Mouse (Mus musculus): Measurements from ENCODE around the gene Mrps34.

Mrps34 gene

DNA sequence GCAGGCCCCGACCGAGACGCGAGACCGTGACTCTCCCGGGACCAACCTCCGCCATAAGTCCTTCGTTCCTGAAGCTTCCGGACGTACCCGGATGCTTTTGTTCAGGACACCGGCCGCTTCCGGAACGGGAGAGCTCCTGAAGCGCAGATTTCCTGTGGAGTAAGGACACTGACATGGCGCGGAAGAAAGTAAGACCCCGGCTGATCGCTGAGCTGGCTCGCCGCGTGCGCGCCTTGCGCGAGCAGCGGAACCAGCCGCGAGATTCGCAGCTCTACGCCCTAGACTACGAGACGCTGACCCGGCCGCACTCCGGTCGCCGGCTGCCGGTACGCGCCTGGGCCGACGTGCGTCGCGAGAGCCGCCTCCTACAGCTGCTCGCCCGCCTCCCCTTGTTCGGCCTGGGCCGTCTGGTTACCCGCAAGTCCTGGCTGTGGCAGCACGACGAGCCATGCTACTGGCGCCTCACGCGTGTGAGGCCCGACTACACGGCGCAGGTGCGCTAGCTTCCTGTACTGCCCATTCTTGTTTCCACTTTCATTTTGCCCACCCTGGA is at the start of gene Mrps34, which contains the start of gene Eme2:
Gene Mrps34 (plus strand): TSS at position 122 of the 553 bp plus-strand sequence.
Gene Eme2 (minus strand): TSS at position 93 of the 553 bp plus-strand sequence.
- peak; percentile 67 to 75 for DNase-seq (ENCODE audit: low spot score in 2 of 2)

DNA sequence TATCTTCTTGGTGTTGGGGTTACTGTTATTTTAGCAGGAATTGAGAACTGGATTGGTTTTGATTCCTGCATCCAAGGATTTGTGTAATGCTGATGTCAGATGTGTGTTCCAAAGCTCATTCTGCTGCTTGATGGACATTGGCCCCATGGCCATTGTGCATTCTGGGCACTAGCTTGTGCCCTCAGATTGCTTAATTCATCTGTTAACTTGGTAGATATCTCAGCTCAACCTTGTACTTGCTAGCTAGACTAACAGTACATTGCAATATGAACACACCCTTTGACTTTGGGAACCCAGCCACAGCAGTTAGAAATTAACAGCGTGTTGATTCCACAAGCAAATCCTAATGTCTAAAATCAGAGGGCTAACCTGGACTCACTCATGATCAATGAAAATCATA is 47.5 kb upstream of the Mrps34 start:
- no peak for DNase-seq (ENCODE audit: low spot score in 2 of 2)

DNA sequence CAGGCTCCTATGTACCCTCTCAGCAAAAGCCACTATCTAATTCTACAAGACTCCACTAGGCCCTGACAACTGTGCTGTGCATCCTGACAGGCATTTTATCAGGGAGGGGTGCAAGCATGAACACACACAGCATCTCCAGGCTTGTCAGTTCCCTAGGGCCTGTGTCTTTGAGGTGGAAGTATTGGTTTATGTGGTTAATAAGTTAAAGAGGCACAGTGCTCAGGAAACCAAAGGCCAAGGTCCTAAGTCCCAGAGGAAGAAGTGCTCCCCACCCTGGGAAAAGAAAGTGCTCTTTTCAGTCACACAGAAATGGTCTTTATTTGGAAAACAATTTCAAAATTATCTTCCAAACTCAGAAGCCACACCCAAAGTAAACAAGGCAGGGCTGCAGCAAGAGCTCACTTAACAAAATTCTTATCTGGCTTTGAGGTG is 46.3 kb upstream of the Mrps34 start:
- peak; percentile 29 to 48 for DNase-seq (ENCODE audit: low spot score in 2 of 2)

DNA sequence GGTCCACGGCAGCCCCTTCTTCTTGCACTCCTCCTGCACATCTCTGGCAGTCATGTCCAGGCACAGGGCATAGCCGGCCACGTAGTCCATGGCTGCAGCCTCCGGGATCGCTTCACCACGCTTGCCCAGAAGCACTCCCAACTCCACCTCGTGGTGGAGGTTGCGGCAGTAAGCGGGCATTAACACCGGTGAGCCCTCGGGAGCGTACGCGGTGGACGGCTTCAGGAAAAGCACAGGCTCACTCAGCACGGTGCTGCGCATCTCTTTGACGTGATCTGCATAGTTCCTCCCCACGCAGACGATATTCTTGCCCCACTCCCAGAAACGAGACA is 45.2 kb upstream of the Mrps34 start:
- DNase-seq (ENCODE audit: low spot score in 2 of 2): no peak

DNA sequence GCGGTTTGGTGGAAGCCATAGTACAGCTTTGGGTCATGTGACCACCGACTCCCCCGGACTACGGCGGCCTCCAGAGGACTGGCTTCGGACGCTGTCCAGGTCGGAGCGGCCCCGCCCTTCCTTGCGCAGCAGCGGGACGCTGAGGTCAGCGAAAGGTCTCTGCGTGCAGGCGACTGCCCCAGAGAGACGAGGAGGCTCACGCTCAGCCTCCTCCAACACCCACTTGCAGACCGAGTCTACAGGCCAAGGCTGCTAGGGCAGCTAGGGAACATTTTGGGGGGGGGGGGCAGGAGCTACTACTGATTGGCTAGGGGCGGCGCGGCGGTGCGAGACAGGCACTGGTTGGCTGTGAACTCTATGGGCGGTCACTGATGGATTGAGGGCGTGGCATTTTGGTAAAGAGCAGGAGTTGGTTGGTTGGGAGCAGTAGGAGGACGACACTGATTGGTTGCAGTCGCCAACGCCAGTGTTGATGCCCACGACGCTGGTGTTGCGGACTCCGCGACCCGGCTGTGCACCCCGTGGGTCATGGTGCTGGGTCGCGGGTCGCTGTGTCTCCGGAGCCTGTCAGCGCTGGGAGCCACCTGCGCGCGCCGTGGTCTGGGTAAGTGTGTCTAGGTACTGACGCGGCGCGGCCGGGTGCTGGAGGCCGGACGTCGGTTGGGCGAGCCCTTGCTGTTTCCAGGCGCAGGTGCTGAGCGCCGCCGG is 44.7 kb upstream of the Mrps34 start, which contains the start of gene Fahd1:
Gene Fahd1 (minus strand): TSS at position 300 of the 708 bp plus-strand sequence.
- DNase-seq (ENCODE audit: low spot score in 2 of 2): peak; percentile 96 to 98

DNA sequence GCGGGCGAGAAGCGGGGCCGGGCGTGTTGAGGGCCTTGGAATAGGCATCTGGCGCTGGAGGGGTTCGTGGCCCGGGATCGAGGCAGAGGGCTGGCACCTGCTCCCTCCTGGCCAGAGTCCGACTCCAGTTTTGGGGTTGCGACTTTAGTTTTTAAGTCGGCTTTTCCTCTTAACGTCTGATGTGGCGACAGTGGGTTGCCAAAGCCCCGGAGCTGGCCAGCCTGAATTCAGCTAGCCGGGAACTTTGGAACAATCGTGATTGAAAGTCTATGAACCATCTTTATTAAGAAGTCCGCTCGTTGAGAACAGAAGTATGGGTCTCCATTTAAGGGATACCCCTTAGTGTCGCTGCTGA is 44.2 kb upstream of the Mrps34 start:
- DNase-seq (ENCODE audit: low spot score in 2 of 2): no peak

DNA sequence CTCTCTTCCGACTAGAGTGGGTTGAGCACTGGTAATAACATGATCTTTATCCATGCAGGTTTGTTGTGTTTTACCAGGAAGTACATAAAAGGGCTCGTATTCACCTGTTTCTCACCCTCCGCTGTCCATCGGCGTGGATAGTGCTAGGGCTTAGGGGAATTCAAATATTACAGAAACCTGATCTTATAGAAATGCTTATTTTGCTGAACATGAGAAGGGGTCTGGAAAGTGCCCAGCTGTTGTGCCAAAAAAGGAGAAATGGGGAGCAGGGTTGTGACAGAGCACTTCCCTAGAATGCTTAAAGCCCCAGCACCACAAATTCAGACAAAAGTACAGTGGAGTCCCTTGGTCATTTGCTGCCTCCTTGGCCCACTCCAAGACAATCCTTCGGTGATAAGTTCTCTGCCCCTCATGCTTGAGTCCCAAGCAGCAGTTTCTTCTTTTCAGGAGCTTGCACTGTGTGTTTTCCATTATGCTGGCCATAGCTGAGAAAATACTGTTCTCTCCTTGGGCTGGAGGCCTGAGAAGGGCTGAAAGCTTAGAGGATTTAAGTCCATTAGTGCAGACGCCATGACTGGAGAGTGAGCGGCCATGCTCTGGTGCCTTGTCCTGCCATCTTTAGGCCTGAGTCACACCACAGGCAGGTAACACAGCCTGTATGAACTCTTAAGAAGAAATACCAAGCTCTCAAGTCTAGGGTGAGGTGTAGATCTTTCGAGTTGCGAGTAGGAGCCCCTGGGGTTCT is 43.4 kb upstream of the Mrps34 start:
- no peak for DNase-seq (ENCODE audit: low spot score in 2 of 2)

DNA sequence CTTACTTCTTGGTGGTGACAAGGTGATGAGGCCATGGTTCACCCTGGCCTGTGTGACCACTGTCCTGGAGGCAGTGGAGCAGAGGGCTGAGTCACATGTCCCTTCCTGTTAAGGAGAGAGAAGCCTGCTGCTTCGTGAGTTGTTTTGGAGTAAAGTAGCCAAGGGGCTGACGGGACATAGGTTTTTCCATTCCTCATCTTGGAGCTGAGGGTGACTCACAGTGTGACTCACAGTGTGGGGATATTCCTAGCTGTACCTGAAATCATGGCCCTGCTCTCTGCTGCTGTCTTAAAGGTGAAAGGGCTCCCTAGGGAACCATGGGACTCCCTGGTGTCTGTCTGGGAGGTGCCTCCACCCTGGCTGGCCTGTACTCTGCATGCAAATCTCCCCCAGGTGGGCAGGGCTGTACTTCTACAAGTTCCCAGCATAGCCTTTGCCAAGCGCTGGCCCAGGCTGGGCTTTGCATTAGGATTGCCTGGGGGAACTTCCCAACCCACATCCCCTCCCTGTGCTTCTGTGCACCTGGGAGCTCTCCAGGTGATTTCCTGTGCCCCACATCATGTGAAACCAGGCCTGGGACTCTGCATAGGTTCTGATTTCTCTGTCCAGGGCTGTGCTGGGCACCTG is 39.0 kb upstream of the Mrps34 start:
- no peak for DNase-seq (ENCODE audit: low spot score in 2 of 2)

DNA sequence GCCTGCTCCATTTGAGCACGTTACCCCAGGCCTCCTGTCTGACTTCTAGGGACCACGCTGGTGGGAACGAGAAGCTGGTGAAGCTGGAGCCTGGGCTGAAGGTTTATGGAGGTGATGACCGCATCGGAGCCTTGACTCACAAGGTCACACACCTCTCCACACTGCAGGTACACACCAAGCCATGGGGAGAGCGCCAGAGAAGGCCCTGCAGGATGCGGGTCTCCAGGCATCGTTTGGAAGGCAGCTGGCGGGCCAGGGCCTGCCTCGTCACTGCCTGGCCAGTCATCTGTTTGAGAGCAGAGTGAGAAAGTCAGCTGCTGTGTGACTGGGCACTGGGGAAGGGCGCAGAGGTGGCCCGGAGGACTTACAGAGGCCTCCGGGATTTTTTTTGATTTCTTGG is 38.3 kb upstream of the Mrps34 start:
- DNase-seq (ENCODE audit: low spot score in 2 of 2): no peak

DNA sequence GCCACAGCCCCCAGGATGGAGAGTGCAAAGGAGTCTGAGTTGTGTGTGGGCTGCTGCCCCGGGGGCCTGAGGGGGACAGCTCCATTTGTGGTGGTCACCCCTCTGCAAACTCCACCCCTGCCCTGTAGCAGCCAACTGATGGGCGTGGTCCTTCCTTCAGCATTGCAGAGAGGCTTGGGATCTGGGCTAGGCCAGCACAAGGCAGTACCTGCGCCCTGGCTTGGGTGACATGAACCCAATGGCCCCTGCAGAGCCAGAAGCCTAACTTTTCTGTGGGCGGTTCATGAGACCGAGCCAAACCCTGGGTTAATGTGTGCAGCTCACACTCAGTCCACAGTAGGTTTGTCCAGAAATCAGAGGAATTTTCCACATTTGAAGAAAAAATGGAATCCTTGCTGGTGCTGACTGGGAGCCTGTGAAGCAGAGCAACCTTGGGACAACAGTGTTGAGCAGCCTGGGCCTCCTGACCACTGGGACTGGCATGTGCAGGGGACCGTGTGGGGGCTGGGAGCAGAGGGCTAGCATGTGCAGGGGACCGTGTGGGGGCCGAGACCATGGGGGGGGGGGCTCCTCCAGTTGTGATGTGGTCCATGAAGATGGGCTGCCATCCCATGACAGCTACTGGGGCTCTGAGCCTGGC is 37.0 kb upstream of the Mrps34 start:
- DNase-seq (ENCODE audit: low spot score in 2 of 2): peak in 1 of 2 experiments; percentile 54

DNA sequence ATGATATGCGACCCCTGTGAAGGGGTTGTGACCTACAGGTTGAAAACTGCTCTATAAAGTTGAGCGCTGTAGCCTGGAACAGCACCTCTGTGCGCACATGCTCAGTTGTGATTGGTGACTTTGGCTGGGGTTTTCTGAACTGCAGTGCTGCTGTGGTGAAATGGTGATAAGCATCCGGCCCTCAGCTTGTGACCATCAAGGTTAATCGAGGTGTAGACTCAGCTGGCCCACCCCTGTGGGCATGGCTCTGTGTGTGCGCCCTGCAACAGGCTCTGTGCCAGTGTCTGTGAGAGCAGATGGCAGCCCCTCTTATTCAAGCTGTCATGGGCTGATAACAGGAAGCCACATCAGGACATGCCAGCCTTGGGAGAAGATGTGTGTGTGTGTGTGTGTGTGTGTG is 35.9 kb upstream of the Mrps34 start:
- DNase-seq (ENCODE audit: low spot score in 2 of 2): peak; percentile 72 to 84

DNA sequence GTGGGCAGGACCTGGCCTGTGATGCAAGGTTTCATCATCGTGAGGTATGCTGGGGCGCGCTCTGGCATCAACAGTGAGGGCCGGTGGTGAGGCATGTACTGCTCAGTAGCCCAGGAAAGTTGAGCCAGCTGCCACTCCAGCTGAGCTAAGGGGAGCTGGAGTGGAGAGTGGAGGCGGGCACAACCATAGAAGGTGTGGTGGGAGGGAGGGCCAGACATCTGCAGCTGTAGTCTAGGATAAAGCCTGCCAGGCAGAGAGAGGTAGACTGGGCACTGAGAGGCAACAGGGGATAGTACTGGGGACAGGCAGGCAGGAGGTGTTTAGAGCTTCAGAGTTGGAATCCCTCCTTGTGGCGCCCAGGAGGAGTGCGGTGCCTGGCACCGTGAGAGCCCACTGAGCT is 34.8 kb upstream of the Mrps34 start:
- peak; percentile 51 to 64 for DNase-seq (ENCODE audit: low spot score in 2 of 2)

DNA sequence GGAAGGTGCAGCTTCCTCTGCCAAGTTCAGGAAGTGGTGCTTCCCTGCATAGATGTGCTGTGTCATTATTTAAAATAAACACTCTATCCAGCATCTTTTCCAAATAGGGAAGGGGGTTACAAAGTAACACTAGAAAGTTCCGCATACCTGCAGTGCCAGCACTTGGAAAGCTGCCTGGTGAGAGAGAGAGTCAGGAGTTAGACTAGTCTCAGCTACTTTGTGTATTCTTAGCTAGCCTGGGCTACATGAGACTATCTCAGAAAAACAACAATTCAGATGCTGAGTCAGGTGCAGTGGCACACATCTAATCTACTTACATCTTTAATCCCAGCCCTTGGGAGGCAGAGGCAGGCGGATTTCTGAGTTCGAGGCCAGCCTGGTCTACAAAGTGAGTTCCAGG is 33.1 kb upstream of the Mrps34 start:
- no peak for DNase-seq (ENCODE audit: low spot score in 2 of 2)

DNA sequence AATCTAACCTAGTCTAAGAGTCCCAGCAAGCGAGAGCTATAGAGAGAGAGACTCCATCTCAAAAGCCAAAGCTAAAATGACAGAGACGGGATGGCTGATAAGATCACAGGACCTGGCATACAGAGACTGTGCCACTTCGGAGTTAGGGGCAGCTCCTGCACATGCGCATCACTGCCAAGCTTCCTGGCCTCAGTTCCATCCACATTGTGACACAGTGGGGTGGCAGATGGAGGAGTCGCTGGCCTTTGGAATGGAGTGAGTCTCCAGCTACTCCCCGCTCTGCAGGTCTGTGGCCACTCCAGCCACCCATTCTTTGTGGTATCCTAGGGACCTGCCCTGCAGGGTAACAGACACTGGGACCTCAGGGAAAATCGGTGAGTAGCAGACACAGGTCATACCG is 29.1 kb upstream of the Mrps34 start, which contains the start of gene Igfals:
Gene Igfals (plus strand): TSS at position 222 of the 400 bp plus-strand sequence.
- no peak for DNase-seq (ENCODE audit: low spot score in 2 of 2)

DNA sequence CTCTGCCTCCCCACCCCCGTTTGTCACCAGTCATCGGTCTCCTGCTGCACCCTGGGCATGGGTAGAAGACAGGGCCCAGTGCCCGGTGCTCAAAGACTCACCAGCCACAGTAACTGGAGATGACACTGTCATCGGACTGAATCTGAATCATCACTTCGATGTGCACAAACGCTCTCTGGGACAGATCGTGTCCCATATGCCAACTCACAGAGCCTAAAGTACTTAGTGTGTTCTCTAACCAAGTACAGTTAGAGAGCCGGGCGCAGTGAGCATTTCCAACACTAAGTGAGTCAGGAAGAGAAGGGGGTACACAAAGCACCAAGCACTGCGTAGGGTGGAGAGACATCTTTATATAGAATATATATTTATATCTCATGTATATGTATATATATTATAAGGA is 27.0 kb upstream of the Mrps34 start:
- no peak for DNase-seq (ENCODE audit: low spot score in 2 of 2)

DNA sequence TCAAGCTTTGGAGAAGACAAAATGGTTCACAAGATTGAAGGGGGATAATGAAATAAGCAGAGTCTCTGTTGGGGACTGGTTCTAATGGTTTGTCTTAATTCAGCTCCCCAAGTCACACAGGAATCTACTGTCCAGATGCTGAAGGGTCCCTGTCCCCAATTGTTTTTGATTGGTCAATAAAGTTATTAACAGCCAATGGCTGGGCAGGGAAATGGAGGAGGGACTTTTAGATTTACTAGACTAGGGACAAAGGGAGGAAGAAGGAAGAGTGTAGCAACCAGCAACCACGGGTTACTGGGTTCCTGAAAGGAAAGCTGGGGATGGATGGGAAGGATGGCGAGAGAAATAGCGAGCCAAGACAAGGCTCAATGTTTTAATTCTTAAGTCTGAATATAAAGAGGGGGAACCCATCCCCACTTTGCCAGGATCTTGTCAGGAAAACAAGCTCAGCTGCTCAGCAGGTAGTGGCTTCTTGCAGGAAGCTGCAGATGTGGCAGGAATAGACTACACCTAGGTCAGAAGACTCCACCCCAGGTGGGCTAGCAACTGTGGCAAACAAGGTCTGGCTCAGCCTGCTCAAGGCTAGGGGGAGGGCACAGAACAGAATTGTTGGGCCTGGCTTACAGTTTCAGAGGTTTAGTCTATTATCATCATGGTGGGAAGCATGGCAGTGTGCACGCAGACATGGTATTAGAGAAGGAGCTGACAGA is 21.1 kb upstream of the Mrps34 start:
- no peak for DNase-seq (ENCODE audit: low spot score in 2 of 2)

DNA sequence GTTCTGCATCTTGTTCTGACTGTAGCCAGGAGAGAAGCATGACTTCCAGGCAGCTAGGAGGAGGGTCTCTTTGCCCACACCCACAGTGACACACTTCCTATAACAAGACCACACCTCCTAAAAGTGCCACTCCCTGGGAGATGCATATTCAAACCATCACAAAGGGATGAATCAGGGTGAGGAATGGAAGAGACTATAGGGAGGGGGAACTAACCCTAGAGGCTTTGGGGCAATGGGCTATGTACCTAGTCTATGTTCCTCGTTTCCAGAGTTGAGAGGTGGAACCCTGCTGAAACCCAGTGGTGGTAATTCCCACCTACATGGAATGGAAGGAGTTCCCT is 20.5 kb upstream of the Mrps34 start:
- no peak for DNase-seq (ENCODE audit: low spot score in 2 of 2)

DNA sequence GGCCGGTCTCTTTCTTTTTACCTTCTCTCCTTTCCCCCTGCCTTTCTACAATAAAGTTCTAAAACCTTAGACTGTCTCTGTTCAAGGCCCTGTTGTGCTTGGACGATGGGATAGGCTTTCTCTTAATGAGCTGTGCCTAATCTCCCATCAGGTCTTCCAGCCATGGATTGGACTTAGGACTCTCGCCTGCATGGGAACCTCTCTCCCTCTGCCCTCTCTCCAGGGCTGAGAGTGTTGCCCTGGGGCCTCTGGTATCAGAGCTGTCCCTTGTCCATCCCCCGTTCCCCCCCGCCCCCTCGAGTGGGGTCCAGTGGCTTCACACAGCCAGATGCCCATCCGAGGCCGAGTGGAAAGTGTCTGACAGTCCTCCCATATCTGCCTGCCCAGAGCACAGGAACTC is 19.9 kb upstream of the Mrps34 start:
- DNase-seq (ENCODE audit: low spot score in 2 of 2): no peak

DNA sequence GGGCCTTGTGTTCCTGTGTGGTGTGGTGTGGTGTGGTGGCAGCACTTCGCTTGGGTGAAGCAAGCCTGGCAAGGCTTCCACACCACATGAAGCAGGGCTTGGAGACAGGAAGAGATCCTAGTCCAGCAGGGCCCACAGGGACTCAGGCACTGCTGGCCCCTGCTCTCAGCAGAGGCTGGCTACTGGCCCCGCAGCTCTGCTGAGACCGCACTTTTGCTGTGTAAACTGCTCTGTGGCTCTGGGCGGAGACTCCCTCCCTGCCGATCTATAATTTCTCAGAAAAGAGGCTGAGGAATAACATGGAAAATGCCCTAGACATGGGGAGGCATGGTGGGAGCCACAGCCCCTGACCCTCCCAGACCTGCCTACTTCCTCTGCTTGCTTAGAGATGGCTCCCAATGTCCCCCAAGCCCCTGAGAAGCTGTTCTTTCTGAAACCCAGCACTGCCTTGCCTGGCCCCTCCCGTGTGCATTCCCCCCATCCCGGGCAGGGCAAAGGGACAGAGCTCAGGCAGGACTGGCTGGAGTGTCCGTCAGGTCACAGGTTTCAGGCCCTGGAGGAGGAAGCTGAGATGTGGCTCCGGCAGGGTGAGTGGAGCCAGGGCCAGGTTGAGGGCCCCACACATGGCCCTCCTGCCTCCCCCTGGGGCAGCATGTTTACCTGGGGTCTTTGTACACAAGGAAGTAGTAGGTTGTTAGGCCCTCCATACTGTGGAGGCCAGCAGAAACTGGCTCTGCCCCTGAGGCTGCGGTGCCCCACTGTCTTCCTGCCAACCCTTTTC is 17.4 kb upstream of the Mrps34 start:
- no peak for DNase-seq (ENCODE audit: low spot score in 2 of 2)

DNA sequence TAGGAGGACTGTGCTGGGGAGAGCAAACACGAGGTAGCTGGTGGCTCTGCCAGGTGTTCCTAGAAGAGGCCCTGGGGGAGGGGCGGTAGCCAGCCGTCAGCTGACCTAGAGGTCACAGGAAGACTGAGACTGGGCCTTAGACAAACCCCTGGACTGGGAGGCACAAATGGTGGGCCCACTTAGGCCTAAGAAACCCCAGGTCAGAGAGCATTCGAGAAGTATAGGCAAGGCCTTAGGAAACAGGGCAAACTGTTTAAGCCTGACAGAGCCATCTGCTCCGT is 16.9 kb upstream of the Mrps34 start:
- no peak for DNase-seq (ENCODE audit: low spot score in 2 of 2)

DNA sequence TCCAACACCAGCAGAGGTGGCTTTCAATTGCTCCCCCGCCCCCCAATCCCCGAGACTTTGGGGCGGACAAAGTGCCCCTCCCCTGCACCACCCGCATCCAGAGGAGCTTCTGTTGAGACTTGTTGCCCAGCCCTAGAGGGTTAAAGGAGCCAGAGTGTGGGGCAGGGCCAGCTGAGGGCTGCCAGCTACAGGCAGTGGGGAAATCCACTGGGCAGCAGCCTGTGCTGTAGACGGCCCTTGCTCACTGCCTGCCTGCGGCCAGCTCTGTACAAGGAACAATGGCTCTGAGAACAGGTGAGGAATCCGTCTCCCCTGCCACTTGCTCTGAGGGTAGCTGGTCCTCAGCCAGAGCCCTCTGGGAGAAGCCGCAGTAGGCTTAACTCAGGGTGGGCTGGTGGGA is 16.4 kb upstream of the Mrps34 start:
- no peak for DNase-seq (ENCODE audit: low spot score in 2 of 2)
